Mouse (Mus musculus): ENCODE results near the gene Cic.

Cic gene

GRCm38 (mm10) chr7:25267301-25267750, at the start of gene Cic:
Gene Cic, plus strand, starts transcription at chr7:25267704.
- peak; percentile 99 to 100 for DNase-seq

- peak; percentile 41 to 42 for DNase-seq
These were observed 48.6 kb upstream of the Cic start for GRCm38 (mm10) chr7:25218705-25219415.

- DNase-seq, result peak in 1 of 2 experiments; percentile 36
These were observed 48.1 kb upstream of the Cic start for GRCm38 (mm10) chr7:25219416-25219750.

- DNase-seq, result peak; percentile 97
These were observed 47.6 kb upstream of the Cic start for GRCm38 (mm10) chr7:25219756-25220456.

GRCm38 (mm10) chr7:25220457-25221101, 46.9 kb upstream of the Cic start, which contains the start of gene Dedd2:
Gene Dedd2, minus strand, starts transcription at chr7:25220615.
- DNase-seq, result peak; percentile 68 to 72

GRCm38 (mm10) chr7:25221102-25221883, 46.2 kb upstream of the Cic start, which contains the start of gene Zfp526:
Gene Zfp526, plus strand, starts transcription at chr7:25221425.
- peak; percentile 98 for DNase-seq

GRCm38 (mm10) chr7:25222275-25222967, 45.1 kb upstream of the Cic start:
- no peak for DNase-seq

GRCm38 (mm10) chr7:25227523-25228300, 39.8 kb upstream of the Cic start:
- peak; percentile 61 to 72 for DNase-seq

- no peak for DNase-seq
These were observed 36.7 kb upstream of the Cic start for GRCm38 (mm10) chr7:25230690-25231285.

GRCm38 (mm10) chr7:25232101-25232648, 35.3 kb upstream of the Cic start:
- no peak for DNase-seq

GRCm38 (mm10) chr7:25233061-25233460, 34.4 kb upstream of the Cic start:
- DNase-seq, result no peak

GRCm38 (mm10) chr7:25235526-25235925, 32.0 kb upstream of the Cic start:
- no peak for DNase-seq

GRCm38 (mm10) chr7:25237249-25238014, 30.1 kb upstream of the Cic start, which contains the start of gene Gsk3a:
Gene Gsk3a, minus strand, starts transcription at chr7:25237851.
- peak; percentile 98 for DNase-seq

GRCm38 (mm10) chr7:25238015-25238706, 29.3 kb upstream of the Cic start:
- DNase-seq, result peak; percentile 95 to 97

- DNase-seq, result peak; percentile 88 to 90
These were observed 28.5 kb upstream of the Cic start for GRCm38 (mm10) chr7:25238829-25239623.

GRCm38 (mm10) chr7:25240631-25241030, 26.9 kb upstream of the Cic start:
- DNase-seq, result no peak

- DNase-seq, result peak; percentile 57 to 64
These were observed 26.4 kb upstream of the Cic start for GRCm38 (mm10) chr7:25241062-25241461.

- DNase-seq, result no peak
These were observed 24.1 kb upstream of the Cic start for GRCm38 (mm10) chr7:25243361-25243760.

All from kidney, adult 8-10 months (tissue).